Mouse (Mus musculus) lung, postnatal 36 days (tissue): ENCODE results near the gene Lars2.
"Not testable (repeated sequence)": the region's sequence is repeated elsewhere in the genome, so short reads cannot be mapped to it uniquely, and the experiment has no call there.

Experiments
- DNase-seq: peaks from one replicate; pipeline ENCODE4 v3.0.0; 2022; ENCODE audit warnings: mixed read lengths

Gene Lars2

DNA sequence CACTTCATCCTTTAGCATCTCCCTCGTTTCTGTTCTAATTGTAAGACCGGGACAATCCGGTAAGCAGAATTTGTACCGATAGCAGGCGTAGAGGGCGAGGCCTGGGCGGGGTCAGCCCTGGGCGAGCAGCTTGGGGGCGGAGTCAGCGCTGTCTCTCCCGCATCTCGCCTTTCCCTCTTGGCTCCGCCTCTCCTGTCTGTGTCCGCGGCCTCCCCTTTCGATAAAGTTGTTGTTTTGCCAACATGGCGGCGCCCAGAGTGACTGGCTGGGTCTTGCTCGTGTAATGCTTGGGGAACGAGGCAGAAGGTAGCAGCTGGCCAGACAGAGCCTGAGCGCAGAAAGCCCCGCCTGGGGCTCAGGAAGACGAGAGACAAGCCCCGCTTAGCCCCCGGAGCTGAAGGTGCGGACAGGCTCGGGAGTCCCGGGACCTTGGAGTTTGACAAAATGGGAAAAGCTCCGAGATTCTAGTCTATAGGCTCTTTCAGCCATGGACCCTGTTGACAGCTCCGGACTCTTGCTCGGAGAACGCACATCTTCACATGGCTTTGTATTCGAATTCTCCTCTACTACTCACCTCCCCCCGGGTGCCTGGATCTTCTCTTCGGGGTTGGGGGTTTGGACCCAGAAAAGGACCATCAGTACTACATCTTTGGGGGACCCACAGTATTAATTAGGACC is at the start of gene Lars2:
Gene Lars2, plus strand, starts transcription at position 220 of the 678 bp plus-strand sequence.
- DNase-seq, result peak; percentile 97

GRCm38 (mm10) chr9:123326106-123326505 is 40.6 kb upstream of the Lars2 start:
- no peak for DNase-seq

GRCm38 (mm10) chr9:123328336-123328735 is 38.4 kb upstream of the Lars2 start:
- no peak for DNase-seq

DNA sequence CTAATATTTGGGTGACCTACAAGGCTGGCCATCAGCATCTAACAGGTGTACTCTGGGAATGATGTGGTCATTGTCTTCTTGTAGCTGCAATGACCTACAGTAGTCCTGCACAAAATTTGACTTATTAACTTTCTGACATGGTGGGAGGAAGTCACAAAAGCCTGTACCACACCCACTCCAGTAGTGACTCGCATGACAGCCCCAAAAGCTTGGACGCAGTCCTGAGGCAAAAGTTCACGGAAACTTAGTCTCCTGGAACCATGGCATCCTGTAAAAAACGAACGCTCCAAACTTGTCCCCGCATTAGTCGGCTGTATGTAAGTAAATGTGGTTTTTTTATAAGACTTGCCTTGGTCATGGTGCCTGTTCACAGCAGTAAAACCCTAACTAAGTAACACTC is 36.9 kb upstream of the Lars2 start:
- no peak for DNase-seq

DNA sequence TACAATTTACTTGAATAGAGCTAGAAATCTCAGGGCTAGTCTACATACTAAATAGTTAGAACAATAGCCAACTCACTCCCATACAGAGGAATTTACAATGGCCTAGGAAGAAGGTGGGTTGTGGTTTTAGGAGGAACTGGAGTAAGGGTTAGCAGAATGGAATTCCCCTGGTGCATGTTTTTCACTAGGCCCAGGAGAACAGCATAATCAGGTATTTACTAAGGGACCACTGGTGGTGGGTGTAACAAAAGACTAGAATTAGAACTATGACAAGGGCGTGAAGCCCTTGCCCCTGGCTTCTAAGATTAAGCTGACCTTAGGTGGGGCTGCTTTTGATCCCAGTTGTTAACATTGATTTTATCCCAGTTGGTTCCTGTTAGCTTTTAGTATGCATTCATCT is 36.5 kb upstream of the Lars2 start:
- DNase-seq, result not testable (repeated sequence)

- DNase-seq, result no peak
Measured at GRCm38 (mm10) chr9:123333479-123333878, 33.2 kb upstream of the Lars2 start.

DNA sequence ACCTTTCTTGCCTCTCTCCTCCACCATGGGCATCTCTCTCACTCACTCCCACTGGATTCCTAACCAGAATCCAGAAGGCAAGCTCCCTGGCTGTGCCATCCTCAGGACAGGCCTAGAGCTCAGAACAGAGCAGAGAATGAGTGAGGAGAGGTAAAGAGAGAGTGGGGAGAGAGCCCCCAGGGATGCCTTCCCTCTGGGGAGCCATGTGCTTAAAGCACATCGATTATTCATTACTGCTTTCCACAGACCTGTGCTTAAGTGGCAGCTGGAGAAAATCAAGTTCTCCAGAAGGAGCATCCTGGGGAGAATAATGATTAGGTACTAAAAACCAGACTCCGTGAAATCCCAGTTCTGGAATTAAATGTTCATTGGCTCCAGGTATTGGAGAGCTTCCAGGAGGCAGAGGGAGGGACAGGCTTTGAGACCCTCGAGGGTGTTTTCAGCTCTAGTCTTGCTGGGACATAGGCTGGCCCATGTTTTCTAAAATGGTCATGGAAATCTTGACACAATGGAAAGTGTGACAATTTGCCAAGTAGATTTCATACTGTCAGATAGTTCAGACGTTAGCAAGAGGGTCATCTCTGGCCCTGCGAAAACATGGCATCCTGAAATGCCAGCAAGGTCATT is 31.6 kb upstream of the Lars2 start:
- no peak for DNase-seq

DNA sequence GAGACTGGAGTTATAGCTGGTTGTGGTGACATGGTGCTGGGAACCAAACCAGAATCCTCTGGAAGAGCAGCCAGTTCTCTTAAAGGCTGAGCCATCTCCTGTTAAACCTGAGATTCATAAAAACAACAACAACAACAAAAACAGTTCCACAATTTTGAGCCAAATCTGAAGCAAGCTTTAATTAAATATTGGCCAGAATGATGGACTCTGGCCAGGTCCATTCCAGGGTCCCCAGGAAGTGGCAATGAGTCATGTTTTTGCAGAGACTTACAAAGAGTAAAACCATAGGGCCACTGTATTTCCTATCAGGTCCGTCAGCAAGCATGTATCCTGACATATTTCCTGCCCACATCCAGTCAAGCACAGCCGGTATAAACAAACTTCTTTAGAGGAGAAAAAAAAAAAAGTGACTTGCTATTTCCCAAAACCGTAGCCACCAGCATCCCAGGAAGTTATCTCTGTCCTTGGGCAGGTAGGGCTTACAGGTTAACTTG is 27.0 kb upstream of the Lars2 start:
- no peak for DNase-seq

- DNase-seq, result peak; percentile 27
Measured at GRCm38 (mm10) chr9:123341256-123341655, 25.5 kb upstream of the Lars2 start.

DNA sequence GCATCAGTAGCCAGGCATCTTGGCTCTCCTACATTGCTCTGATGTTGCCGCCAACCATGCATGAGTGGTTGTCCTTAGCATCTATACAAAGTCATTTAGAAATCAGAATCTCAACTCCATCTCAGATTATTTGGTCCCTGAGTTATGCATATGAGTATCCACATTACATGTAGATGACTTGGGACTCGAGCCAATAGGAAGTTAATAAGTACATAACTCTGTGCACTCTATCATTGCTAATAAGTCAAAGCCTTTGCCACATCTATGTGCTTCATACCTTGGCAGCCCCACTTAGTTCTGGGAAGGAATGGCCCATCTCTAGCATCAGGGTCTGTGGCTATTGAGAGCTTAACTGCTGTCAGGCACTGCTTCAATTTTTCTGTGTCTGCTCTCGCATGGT is 23.7 kb upstream of the Lars2 start:
- no peak for DNase-seq

DNA sequence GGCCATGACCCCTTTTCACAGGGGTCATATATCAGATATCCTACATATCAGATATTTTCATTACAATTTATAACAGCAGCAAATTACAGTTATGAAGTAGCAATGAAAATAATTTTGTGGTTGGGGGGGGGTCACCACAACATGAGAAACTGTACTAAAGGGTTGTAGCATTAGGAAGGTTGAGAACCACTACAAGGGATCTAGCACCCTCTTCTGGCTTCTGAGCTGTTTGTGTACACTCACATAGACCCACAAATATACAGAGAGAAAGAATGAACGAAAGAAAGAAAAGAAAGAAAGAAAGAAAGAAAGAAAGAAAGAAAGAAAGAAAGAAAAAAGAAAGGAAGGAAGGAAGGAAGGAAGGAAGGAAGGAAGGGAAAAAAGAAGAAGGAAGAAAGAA is 17.4 kb upstream of the Lars2 start:
- not testable (repeated sequence) for DNase-seq

DNA sequence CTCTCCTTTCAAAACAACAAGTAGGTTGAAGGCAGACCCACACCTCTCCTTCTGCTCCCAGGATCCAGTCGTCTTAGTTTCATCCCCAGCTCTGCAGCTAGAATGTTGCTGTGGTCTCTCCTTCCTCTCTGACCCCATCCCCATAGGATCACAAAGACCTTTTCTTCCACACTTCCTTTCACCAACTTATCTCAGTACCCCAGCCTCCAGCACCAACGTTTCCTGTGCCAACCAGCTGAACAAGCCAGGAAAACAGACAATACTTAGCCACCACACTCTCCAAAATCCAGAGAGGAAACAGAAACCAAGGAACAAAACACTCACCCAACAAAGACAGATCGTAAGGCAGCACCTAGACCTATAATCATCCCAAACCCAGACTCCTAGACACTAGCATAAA is 6.7 kb upstream of the Lars2 start:
- no peak for DNase-seq

DNA sequence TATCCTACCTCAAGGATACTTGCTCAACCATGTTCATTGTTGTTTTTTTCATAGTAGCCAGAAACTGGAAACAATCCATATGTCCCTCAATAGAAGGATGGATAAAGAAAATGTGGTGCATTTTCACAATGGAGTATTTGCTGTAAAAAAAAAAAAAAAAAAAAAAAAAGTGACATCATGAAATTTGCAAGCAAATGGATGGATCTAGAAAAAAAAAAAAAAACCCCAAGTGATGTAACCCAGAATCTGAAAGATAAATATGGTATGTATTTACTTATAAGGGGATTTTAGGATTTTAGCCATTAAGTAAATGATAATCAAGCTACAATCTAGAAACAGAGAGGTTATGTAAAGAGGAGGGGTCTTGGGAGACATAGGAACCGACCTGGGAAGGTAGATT is 1.4 kb upstream of the Lars2 start:
- DNase-seq, result no peak

DNA sequence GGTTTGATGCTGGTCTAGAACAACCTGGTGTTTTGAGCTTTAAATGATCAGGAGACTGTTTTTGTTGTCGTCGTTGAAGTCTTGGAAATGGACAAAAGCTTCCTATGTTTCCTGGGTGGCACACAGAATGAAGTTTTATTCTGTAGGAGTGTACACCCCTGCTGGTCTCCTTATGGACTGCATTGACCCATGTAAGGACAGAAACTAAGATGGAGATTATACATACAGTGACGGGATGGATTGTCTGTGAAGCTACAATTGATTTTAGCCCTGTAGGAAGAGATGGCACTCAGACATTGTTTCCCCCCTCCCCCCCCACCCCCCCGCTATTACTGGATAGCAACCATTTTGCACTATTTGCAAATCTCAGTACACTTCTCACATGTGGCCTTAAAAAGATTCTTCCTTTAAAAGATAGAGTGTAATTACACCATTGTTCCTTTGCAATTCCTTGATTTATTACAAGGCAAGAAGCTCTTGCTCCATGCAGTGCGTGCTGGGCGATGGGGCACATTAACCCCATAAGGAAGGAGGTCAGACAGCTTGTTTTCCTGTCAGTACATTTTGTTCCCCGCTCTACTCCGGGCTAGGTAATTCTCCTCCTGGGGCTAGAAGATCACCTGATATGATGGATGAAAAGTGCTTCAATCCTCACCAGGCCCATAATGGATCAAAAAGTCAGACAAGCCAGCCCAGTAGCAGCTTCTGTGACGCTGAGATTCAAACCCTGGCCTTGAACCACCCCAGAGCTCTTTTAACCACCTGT is 602 bp upstream of the Lars2 start:
- DNase-seq, result no peak

DNA sequence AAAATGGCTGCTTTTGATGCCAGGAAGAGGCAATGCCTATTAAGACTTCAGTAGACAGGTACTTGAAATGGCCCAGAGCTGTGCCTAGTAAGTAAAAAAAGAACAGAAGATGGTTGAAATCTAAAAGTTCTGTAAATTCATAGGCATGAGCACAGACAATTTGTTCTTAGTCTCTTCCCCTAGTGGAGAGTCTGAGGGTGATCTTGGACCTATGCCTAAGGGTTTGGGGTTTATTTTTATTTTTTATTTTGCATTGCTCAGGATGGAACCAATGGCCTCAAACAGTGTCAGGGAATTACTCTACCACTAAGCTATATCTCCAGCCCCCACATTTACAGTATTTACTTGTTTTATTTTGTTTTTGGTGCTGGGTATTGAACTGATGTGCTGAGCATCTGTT is 909 bp downstream of the Lars2 start:
- no peak for DNase-seq

GRCm38 (mm10) chr9:123382399-123382798 is 15.7 kb downstream of the Lars2 start:
- no peak for DNase-seq

- DNase-seq, result no peak
Measured at GRCm38 (mm10) chr9:123384696-123385095, 18.0 kb downstream of the Lars2 start.

- DNase-seq, result no peak
Measured at GRCm38 (mm10) chr9:123385352-123386198, 18.8 kb downstream of the Lars2 start.

DNA sequence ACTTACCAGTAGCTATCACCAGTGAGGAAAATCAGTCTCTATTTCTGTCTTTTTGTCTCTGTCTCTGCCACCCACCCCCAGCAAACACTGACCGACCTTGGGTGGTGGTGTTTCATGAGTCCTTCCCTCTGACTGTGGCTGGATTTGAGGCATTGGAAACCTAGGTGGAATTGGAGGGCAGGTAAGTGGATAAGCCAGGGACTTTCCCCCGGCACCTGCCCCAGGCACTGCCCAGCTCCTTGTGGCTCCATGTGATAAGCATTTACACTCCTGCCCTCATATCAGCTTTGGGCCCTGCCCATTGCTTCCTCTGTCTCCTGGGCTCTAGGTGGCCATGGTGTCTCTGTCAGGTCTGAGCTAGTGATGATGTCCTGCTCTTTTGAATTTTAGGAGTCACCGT is 19.6 kb downstream of the Lars2 start:
- no peak for DNase-seq

DNA sequence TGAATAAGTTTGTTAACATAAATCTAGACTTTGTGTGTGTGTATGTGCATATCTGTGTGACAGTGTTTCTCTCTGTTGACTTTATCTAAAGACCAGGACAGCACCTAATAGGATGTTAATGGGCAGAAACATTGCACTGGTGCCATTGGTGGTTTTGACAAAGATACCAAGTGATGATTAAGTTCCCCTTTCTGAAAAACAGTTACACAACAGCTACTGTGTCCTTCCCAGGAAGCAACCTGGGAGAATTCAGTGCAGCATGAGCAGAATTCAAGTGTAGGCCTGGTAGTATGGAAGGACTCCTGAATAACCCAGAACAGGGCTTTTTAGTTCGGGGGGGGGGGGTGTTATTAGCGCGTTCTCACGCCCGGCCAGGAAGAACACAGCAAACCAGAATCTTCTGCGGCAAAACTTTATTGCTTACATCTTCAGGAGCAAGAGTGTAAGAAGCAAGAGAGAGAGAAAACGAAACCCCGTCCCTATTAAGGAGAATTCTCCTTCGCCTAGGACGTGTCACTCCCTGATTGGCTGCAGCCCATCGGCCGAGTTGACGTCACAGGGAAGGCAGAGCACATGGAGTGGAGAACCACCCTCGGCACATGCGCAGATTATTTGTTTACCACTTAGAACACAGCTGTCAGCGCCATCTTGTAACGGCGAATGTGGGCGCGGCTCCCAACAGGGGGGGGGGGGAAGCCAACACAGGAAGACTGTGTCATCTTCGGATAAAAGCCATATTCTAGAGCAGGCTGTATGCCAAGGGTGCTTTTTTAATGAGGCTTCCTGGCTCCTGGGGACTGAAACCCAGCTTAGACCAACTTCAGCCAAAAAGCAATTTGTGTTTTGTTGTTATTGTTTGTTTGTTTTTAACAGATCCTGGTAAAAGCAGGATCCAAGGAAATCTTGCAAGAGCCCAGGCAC is 21.6 kb downstream of the Lars2 start:
- not testable (repeated sequence) for DNase-seq

DNA sequence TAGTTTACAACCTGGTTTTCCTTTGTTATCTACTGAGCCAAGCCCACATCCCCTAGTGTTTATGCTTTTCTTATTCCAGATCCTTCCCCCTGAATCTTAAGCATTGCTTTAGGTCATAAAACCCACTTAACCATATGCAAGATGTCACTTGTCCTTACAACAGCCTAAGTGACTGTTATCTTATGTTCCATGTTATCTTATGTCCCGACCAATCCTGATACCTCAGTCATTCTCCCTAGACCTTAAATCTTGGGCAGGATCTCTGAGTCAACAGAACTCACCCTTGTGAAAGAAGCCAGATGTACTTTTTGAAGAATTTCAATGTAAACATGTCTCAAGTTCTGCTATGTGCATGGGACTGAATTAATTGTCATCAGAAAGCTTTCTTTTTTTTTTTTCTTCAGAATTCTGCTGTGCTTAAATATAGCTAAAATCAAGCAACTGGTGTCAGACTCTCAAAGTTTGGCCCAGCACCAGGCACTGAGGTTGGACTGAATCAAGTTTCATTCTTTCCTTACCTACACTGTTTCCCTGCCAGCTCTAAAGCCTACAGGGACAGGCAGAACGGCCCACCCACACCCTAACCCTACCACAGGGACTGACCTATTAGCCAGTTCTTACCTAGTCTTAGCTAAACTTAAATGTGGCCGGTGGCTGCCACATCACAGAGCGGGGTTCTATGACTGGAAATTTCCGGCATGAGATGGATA is 24.6 kb downstream of the Lars2 start:
- no peak for DNase-seq
